Mouse (Mus musculus) thymus, adult 2 months (tissue): Measurements from ENCODE around the gene Sec14l1.

Source experiments
- CTCF ChIP-seq: fragments of 200-500 bp; IDR thresholded peaks from 2 replicates; pipeline ENCODE4 v1.5.1; 2012; ENCODE audit warnings: mild to moderate bottlenecking, control low read depth, low read length, moderate library complexity, borderline replicate concordance; ENCODE audit not compliant: control insufficient read depth, poor library complexity, insufficient read depth; ENCODE audit errors: extremely low read depth
- POLR2A ChIP-seq: fragments of 200-500 bp; IDR thresholded peaks from 2 replicates; pipeline ENCODE4 v1.6.1; 2012; ENCODE audit warnings: mild to moderate bottlenecking, low read length, control low read depth, moderate library complexity; ENCODE audit not compliant: control insufficient read depth, poor library complexity, insufficient read depth; ENCODE audit errors: extremely low read depth

GRCm38 (mm10) chr11:117094646-117095045, 20.3 kb upstream of the Sec14l1 start:
- TF ChIP-seq CTCF = no peak
- no peak for TF ChIP-seq POLR2A
